Mouse (Mus musculus) heart, embryonic 12.5 days (tissue): Measurements from ENCODE around the gene Hmga2. TPM values are rescaled to one million over a fixed set of nuclear protein-coding genes. Genes with fewer than 3 reads are reported as not detected.

Experiments used
- ATAC-seq: fragments of 200-750 bp; cut with Nextera tagmentation; 2 replicates; pipeline ENCODE4 v1.8.0; 2017; ENCODE audit warnings: moderate TSS enrichment, moderate library complexity; ENCODE audit not compliant: insufficient number of reproducible peaks, low FRiP score
- H3K27ac ChIP-seq: fragments of 300-500 bp; sonication (generic); 2 replicates; pipeline ENCODE4 v1.5.1; 2016; ENCODE audit warnings: mild to moderate bottlenecking, moderate library complexity; ENCODE audit not compliant: poor library complexity, severe bottlenecking
- H3K27me3 ChIP-seq: fragments of 300-500 bp; sonication (generic); replicated peaks from 2 replicates; pipeline ENCODE4 v1.6.1; 2016; ENCODE audit warnings: mild to moderate bottlenecking, moderate library complexity
- H3K36me3 ChIP-seq: fragments of 300-500 bp; sonication (generic); 2 replicates; pipeline ENCODE4 v1.6.1; 2016; ENCODE audit warnings: mild to moderate bottlenecking, moderate library complexity
- H3K4me1 ChIP-seq: fragments of 300-500 bp; sonication (generic); replicated peaks from 2 replicates; pipeline ENCODE4 v1.6.1; 2016; ENCODE audit warnings: mild to moderate bottlenecking
- H3K4me2 ChIP-seq: fragments of 300-500 bp; sonication (generic); 2 replicates; pipeline ENCODE4 v1.6.1; 2016; ENCODE audit warnings: mild to moderate bottlenecking, moderate library complexity
- H3K4me3 ChIP-seq: fragments of 300-500 bp; sonication (generic); 2 replicates; pipeline ENCODE4 v1.5.1; 2016; ENCODE audit warnings: mild to moderate bottlenecking
- H3K9ac ChIP-seq: fragments of 300-500 bp; sonication (generic); 2 replicates; pipeline ENCODE4 v1.6.1; 2016; ENCODE audit warnings: mild to moderate bottlenecking, moderate library complexity
- H3K9me3 ChIP-seq: fragments of 300-500 bp; sonication (generic); replicated peaks from 2 replicates; pipeline ENCODE4 v1.6.1; 2016; ENCODE audit warnings: mild to moderate bottlenecking, moderate library complexity
- WGBS: fragments of 180-500 bp; shearing (Covaris S2); methylation state at CpG from one replicate; pipeline ENCODE4 v1.1.7; 2016; 5-methylcytosine and 5-hydroxymethylcytosine counted together
- polyA plus RNA-seq: library from polyadenylated mRNA; unstranded; fragments of >200 nt; fragmentation: Nextera tagmentation; extraction: Ambion mirVana; gene quantifications from 2 replicates; pipeline ENCODE4 v1.2.1, GENCODE M21; 2016

The Hmga2 gene
- polyA plus RNA-seq, 1 experiment from 2014 or later = 21.3 TPM

GRCm38 (mm10) chr10:120426086-120426610 is 50.1 kb downstream of the Hmga2 start:
- H3K27ac ChIP-seq = peak overlapping the region; percentile 16; the same call in 1 of the 2 replicates
- no peaks in the 10 kb centered on the region for H3K9me3 ChIP-seq
- no peak overlapping the region for H3K9ac ChIP-seq
- H3K4me1 ChIP-seq = peaks cover 56% of the 10 kb centered on the region
- no peaks in the 10 kb centered on the region for H3K27me3 ChIP-seq
- no peak overlapping the region for H3K4me2 ChIP-seq
- 0 out of 2 replicates have a peak, but pooled peaks cover 3% of the 10 kb centered on the region for H3K36me3 ChIP-seq
- WGBS = 61% methylated on average over 14 of the region's 14 CpGs
- ATAC-seq = no peak
- no peak overlapping the region for H3K4me3 ChIP-seq

GRCm38 (mm10) chr10:120424015-120424414 is 52.3 kb downstream of the Hmga2 start:
- no peaks in the 10 kb centered on the region for H3K9me3 ChIP-seq
- 0 out of 2 replicates have a peak, but pooled peaks cover 3% of the 10 kb centered on the region for H3K36me3 ChIP-seq
- H3K9ac ChIP-seq = no peak overlapping the region
- H3K4me3 ChIP-seq = no peak overlapping the region
- ATAC-seq = no peak
- no peak overlapping the region for H3K4me2 ChIP-seq
- peak overlapping the region; percentile 82; the same call in 1 of the 2 replicates for H3K27ac ChIP-seq
- H3K27me3 ChIP-seq = no peaks in the 10 kb centered on the region
- H3K4me1 ChIP-seq = peaks cover 64% of the 10 kb centered on the region
- 21% methylated on average over 9 of the region's 9 CpGs for WGBS

- Histone ChIP-seq H3K4me2 (no peak overlapping the region), H3K4me1 (peaks cover 62% of the 10 kb centered on the region), H3K4me3 (no peak overlapping the region), H3K9ac (no peak overlapping the region), H3K36me3 (no peaks in the 10 kb centered on the region), H3K9me3 (no peaks in the 10 kb centered on the region), H3K27ac (peak overlapping the region; percentile 82), H3K27me3 (no peaks in the 10 kb centered on the region)
- no peak for ATAC-seq
- 79% methylated on average over 7 of the region's 7 CpGs for WGBS
Measured at GRCm38 (mm10) chr10:120423256-120423655, 53.0 kb downstream of the Hmga2 start.

GRCm38 (mm10) chr10:120422820-120423219 is 53.4 kb downstream of the Hmga2 start:
- Histone ChIP-seq H3K36me3 (no peaks in the 10 kb centered on the region), H3K27me3 (no peaks in the 10 kb centered on the region), H3K27ac (peak overlapping the region; percentile 82), H3K4me3 (no peak overlapping the region), H3K4me2 (no peak overlapping the region; the same call in 1 of the 2 replicates), H3K9me3 (no peaks in the 10 kb centered on the region), H3K4me1 (peaks cover 65% of the 10 kb centered on the region), H3K9ac (no peak overlapping the region)
- 71% methylated on average over 4 of the region's 4 CpGs for WGBS
- ATAC-seq = no peak

- ATAC-seq = peak; percentile 78
- Histone ChIP-seq H3K4me1 (peaks cover 73% of the 10 kb centered on the region), H3K4me3 (no peak overlapping the region), H3K27me3 (no peaks in the 10 kb centered on the region), H3K36me3 (no peaks in the 10 kb centered on the region), H3K27ac (peak overlapping the region; percentile 82), H3K9me3 (no peaks in the 10 kb centered on the region), H3K9ac (no peak overlapping the region), H3K4me2 (peak overlapping the region; percentile 26)
- 17% methylated on average over 10 of the region's 10 CpGs for WGBS
Measured at GRCm38 (mm10) chr10:120422050-120422449, 54.2 kb downstream of the Hmga2 start.

- ATAC-seq = no peak
- H3K4me3 ChIP-seq = no peak overlapping the region
- WGBS = 73% methylated on average over 15 of the region's 15 CpGs
- H3K9ac ChIP-seq = 0 out of 2 replicates have a peak overlapping the region, but pooled peaks have one; percentile 11
- no peaks in the 10 kb centered on the region for H3K36me3 ChIP-seq
- no peak overlapping the region for H3K4me2 ChIP-seq
- H3K27me3 ChIP-seq = no peaks in the 10 kb centered on the region
- H3K9me3 ChIP-seq = no peaks in the 10 kb centered on the region
- H3K4me1 ChIP-seq = peaks cover 80% of the 10 kb centered on the region
- peak overlapping the region; percentile 60 for H3K27ac ChIP-seq
Measured at GRCm38 (mm10) chr10:120420971-120421629, 55.2 kb downstream of the Hmga2 start.

GRCm38 (mm10) chr10:120418738-120419523 is 57.3 kb downstream of the Hmga2 start:
- H3K4me2 ChIP-seq = no peak overlapping the region
- H3K4me3 ChIP-seq = no peak overlapping the region
- no peaks in the 10 kb centered on the region for H3K9me3 ChIP-seq
- H3K36me3 ChIP-seq = peaks cover 19% of the 10 kb centered on the region
- H3K27me3 ChIP-seq = no peaks in the 10 kb centered on the region
- ATAC-seq = no peak
- WGBS = 62% methylated on average over 16 of the region's 16 CpGs
- no peak overlapping the region for H3K27ac ChIP-seq
- peaks cover 65% of the 10 kb centered on the region for H3K4me1 ChIP-seq
- H3K9ac ChIP-seq = no peak overlapping the region; the same call in 1 of the 2 replicates

- H3K9me3 ChIP-seq = no peaks in the 10 kb centered on the region
- ATAC-seq = no peak
- H3K4me2 ChIP-seq = peak overlapping the region; percentile 50; the same call in 1 of the 2 replicates
- H3K4me3 ChIP-seq = no peak overlapping the region
- H3K4me1 ChIP-seq = peaks cover 58% of the 10 kb centered on the region
- WGBS = 73% methylated on average over 7 of the region's 7 CpGs
- no peaks in the 10 kb centered on the region for H3K27me3 ChIP-seq
- peaks cover 22% of the 10 kb centered on the region for H3K36me3 ChIP-seq
- H3K27ac ChIP-seq = peak overlapping the region; percentile 83
- H3K9ac ChIP-seq = peak overlapping the region; percentile 52
Measured at GRCm38 (mm10) chr10:120418211-120418610, 58.1 kb downstream of the Hmga2 start.

- peaks cover 52% of the 10 kb centered on the region for H3K4me1 ChIP-seq
- H3K36me3 ChIP-seq = peaks cover 22% of the 10 kb centered on the region
- H3K4me3 ChIP-seq = no peak overlapping the region
- H3K27me3 ChIP-seq = no peaks in the 10 kb centered on the region
- ATAC-seq = peak; percentile 64
- H3K9me3 ChIP-seq = no peaks in the 10 kb centered on the region
- peak overlapping the region; percentile 83 for H3K27ac ChIP-seq
- H3K9ac ChIP-seq = peak overlapping the region; percentile 52
- H3K4me2 ChIP-seq = peak overlapping the region; percentile 50
- 16% methylated on average over 7 of the region's 7 CpGs for WGBS
Measured at GRCm38 (mm10) chr10:120417488-120418118, 58.7 kb downstream of the Hmga2 start.

GRCm38 (mm10) chr10:120417116-120417487 is 59.2 kb downstream of the Hmga2 start:
- ATAC-seq = no peak
- 35% methylated on average over 5 of the region's 5 CpGs for WGBS
- H3K27ac ChIP-seq = peak overlapping the region; percentile 83
- H3K4me3 ChIP-seq = no peak overlapping the region
- H3K9ac ChIP-seq = no peak overlapping the region
- H3K36me3 ChIP-seq = peaks cover 22% of the 10 kb centered on the region
- H3K9me3 ChIP-seq = no peaks in the 10 kb centered on the region
- peak overlapping the region; percentile 50 for H3K4me2 ChIP-seq
- H3K27me3 ChIP-seq = no peaks in the 10 kb centered on the region
- H3K4me1 ChIP-seq = peaks cover 48% of the 10 kb centered on the region

GRCm38 (mm10) chr10:120416628-120417027 is 59.6 kb downstream of the Hmga2 start:
- no peak overlapping the region for H3K4me2 ChIP-seq
- no peaks in the 10 kb centered on the region for H3K9me3 ChIP-seq
- no peak overlapping the region for H3K9ac ChIP-seq
- no peak overlapping the region for H3K4me3 ChIP-seq
- H3K4me1 ChIP-seq = peaks cover 49% of the 10 kb centered on the region
- no peak for ATAC-seq
- WGBS = 79% methylated on average over 12 of the region's 12 CpGs
- peaks cover 22% of the 10 kb centered on the region for H3K36me3 ChIP-seq
- peak overlapping the region; percentile 83 for H3K27ac ChIP-seq
- no peaks in the 10 kb centered on the region for H3K27me3 ChIP-seq
